Mouse (Mus musculus) ES-E14 (cell line): ENCODE results near the gene Gm3685.
"Not testable (repeated sequence)": the region's sequence is repeated elsewhere in the genome, so short reads cannot be mapped to it uniquely, and the experiment has no call there.

ENCODE experiments used
- CHD2 ChIP-seq: IDR thresholded peaks from 2 replicates; pipeline ENCODE4 v1.6.1; 2014; ENCODE audit warnings: mild to moderate bottlenecking, low read depth, low read length, inconsistent platforms
- HCFC1 ChIP-seq: IDR thresholded peaks from 2 replicates; pipeline ENCODE4 v1.6.1; 2012; ENCODE audit warnings: low read length, inconsistent platforms, borderline replicate concordance; ENCODE audit not compliant: insufficient read depth
- MAFK ChIP-seq: IDR thresholded peaks from 2 replicates; pipeline ENCODE4 v1.6.1; 2014; ENCODE audit warnings: mild to moderate bottlenecking, low read depth, low read length, inconsistent platforms; ENCODE audit not compliant: insufficient read depth
- ZC3H11A ChIP-seq: IDR thresholded peaks from 2 replicates; pipeline ENCODE4 v1.6.1; 2012; ENCODE audit warnings: low read depth, mild to moderate bottlenecking, inconsistent platforms, low read length, borderline replicate concordance
- ZNF384 ChIP-seq: IDR thresholded peaks from 2 replicates; pipeline ENCODE4 v1.6.1; 2012; ENCODE audit warnings: low read depth, low read length, inconsistent platforms

GRCm38 (mm10) chr14:7026274-7026673 is 18.5 kb downstream of the Gm3685 start:
- TF ChIP-seq CHD2, HCFC1, ZC3H11A, ZNF384, MAFK: not testable (repeated sequence)
